Mouse (Mus musculus) urinary bladder, adult 18-20 months (tissue): ENCODE data around the gene She.

Experiments used
- DNase-seq, 2 experiments: peaks; one replicate each; pipeline ENCODE4 v3.0.0; 2022; ENCODE audit warnings: low spot score in 2 of 2, mixed read lengths in 2 of 2

Gene She

GRCm38 (mm10) chr3:89817056-89817455, 14.1 kb upstream of the She start:
- no peak for DNase-seq

GRCm38 (mm10) chr3:89818605-89819004, 12.6 kb upstream of the She start:
- no peak for DNase-seq

DNA sequence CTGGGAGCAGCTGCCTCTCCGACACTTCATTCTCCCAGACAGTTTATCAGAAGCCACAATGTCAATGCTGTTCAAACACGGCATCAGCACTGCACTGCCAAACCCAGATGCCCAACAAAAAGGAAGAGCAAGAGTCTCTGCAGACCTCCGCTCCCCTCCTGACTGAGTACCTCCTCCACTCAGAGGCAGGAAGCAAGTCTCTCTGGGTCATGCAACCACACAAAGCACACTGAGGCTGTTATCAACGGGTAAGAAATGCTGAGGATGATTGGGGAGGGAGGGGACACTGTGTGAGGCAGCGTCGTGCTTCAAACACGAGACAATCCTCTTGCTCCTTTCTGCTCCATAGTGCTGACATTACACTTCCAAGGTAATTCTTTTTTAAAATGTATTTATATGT, 11.3 kb upstream of the She start:
- DNase-seq: no peak

GRCm38 (mm10) chr3:89820311-89821095, 10.7 kb upstream of the She start:
- DNase-seq: no peak

GRCm38 (mm10) chr3:89821096-89821513, 10.1 kb upstream of the She start:
- DNase-seq: no peak

DNA sequence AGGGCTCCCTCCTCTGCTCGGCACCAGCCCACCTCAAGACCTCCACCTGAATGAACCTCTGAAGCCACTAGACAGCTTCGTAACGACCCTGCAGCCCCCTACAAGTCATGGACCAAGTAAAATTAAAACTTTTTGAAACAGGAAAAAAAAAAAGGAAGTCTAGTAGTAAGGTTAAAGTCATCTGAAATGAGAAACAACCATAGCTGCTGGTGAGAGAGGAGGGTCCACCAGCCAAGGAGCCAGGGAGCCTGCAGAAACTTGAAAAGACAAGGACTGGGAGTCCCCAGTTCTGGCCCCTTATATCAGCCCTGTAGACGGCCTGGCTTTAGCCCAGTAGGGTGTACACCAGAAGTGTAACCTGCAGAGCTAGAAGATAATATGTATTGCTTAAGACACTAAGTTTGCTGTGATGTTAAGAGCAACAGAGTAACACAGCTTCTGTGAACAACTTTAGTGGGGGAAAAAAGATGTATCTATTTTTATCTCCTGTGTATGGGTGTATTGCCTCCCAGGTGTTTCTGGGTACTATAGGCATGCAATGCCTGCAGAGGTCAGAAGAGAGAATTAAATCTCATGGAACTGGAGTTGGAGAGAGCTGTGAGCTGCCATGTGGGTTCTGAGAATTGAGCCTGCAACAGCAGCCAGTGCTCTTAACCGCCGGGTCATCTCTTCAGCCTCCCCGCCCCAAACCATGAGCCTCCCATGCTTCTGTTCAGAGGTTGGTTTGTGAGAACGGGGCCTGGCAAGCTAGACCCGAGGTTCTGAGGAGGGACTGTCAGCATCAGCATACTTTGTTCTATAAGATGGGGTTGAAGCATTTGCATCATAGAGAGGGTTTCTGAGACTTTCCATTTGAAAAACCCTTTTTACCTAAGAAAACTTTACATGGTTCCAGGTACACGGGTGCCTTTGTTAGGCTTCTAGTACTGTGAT, 9.4 kb upstream of the She start:
- DNase-seq: no peak

GRCm38 (mm10) chr3:89823594-89823993, 7.6 kb upstream of the She start:
- no peak for DNase-seq

- no peak for DNase-seq
Measured at GRCm38 (mm10) chr3:89826295-89826694, 4.9 kb upstream of the She start.

GRCm38 (mm10) chr3:89835362-89835761, 4.2 kb downstream of the She start:
- no peak for DNase-seq

GRCm38 (mm10) chr3:89842258-89842657, 11.1 kb downstream of the She start:
- no peak for DNase-seq

DNA sequence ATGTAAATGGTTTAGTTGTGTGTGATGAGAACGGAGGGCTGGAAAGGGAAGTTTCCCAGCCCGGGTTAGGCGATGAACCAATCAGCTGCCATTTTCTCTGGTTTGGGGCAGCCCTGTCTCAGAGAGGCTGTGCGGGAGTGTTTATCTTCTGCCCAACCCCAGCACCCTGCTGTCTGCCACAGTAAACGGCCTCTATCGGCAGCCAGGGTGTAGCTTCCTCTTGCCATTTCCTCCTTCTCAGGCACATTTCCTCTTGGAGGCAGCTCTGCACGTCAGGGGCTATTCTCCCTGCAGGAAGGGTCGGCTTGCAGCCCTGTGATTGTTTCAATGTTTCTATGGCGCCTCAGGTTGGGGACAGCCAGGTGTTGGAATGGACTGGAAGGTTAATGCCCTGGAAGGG, 12.0 kb downstream of the She start:
- no peak for DNase-seq

- DNase-seq: no peak
Measured at GRCm38 (mm10) chr3:89845814-89846213, 14.6 kb downstream of the She start.

GRCm38 (mm10) chr3:89847126-89847525, 16.0 kb downstream of the She start:
- no peak for DNase-seq

- DNase-seq: no peak
Measured at GRCm38 (mm10) chr3:89847596-89847995, 16.4 kb downstream of the She start.

- no peak for DNase-seq
Measured at GRCm38 (mm10) chr3:89848083-89848482, 16.9 kb downstream of the She start.

DNA sequence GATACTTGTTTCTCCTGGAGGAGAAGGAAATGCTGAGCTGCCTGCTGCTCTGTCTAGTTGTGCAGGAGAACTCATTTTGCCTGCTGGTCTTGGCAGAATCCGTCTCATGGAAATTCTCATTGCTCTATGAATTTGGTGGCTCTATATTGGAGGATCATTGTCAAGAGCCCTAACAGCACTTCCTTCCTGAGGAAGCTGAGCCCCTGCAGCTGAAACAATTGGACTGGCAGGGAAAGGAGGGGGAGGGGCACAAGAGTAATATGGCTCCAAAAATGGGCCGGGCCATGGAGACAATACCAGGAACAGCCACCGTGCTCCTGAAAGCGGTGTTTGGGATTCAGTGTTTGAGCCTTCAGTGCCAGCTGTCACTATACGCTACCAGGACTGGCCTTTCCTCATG, 22.6 kb downstream of the She start:
- DNase-seq: no peak

DNA sequence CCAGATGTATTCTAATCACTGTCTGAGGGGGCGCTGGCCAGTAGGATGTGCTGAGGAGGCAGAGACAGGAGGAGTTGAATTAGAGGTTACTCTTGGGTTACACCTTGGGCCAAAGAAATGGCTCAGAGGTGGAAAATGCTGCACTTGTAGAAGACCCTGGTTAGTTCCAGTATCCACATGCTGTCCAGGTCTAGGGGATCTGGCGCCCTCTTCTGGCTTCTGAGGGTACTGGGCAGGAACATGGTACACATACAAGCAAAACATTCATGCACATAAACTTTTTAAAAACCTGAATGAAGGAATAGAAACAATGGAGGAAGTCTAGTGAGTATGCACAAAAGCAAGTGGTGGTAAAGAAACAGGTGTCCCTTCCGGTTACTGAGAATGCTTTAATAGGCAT, 26.2 kb downstream of the She start:
- no peak for DNase-seq

GRCm38 (mm10) chr3:89858123-89858522, 27.0 kb downstream of the She start:
- DNase-seq: no peak

GRCm38 (mm10) chr3:89858888-89859287, 27.7 kb downstream of the She start:
- no peak for DNase-seq

DNA sequence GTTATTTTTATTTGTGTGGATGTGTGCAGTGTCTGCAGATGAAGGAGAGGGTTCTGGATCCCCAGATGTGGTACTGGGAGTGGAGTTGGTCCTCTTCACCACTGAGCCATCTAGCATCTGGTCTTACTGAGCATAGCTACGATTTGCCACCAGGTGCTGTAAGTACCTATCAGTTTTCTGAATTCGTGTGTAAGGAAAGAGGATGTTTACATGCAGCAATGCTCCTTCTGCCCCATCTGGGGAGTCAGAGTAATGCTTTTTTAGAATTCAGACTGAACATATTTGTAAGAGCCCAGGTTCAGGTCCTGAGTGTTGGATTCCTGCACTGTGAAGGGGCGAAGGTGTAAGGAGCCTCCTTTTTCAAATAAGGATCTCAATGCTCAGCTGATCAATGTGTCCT, 28.8 kb downstream of the She start:
- DNase-seq: no peak

DNA sequence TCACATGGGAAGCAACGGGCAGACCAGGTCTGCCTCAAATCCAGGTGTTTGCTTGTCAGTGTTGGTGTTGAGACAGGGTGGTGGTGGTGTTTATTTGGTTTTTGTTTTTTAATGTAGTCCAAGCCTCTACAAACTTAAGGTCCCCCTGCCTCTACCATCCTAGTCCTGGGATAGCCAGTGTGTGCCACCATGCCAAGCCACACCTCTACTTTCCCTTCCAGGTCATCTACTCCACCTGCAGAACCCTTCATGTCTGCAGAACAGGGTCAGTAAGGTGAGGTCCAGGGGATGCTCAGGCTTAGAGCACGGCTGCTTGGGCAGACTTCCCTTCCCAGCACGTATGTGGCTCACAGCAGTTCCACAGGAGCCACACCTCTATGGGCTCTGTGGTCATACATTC, 29.2 kb downstream of the She start:
- DNase-seq: no peak

DNA sequence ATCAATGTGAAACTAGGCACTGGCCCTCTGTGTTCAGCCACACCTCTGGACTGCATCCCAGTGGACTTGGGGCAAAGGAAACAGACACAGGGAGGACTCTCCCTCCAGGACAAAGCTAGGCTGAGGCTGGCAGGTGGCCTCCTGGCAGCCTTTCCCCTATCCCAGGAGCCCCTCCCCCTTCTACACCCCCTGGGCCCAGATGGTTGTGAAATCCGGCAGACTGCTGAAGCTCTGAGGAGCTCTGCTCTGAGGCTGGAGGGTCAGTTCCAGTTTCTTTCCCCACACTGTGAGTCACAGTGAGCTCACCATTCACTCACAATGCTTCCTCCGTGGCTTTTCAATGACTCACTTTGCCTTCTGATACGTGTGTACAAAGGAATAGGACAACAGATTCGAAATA, 29.9 kb downstream of the She start:
- DNase-seq: peak; percentile 59 to 83

GRCm38 (mm10) chr3:89862182-89862761, 31.1 kb downstream of the She start:
- no peak for DNase-seq
